Mouse (Mus musculus): ENCODE measurements at regions not wholly inside any gene's neighbourhood (a gene's known extent, or its start where the extent isn't known, plus 50 kb on each side); places are given as distances from the start of the nearest gene placed in this dataset.

DNA sequence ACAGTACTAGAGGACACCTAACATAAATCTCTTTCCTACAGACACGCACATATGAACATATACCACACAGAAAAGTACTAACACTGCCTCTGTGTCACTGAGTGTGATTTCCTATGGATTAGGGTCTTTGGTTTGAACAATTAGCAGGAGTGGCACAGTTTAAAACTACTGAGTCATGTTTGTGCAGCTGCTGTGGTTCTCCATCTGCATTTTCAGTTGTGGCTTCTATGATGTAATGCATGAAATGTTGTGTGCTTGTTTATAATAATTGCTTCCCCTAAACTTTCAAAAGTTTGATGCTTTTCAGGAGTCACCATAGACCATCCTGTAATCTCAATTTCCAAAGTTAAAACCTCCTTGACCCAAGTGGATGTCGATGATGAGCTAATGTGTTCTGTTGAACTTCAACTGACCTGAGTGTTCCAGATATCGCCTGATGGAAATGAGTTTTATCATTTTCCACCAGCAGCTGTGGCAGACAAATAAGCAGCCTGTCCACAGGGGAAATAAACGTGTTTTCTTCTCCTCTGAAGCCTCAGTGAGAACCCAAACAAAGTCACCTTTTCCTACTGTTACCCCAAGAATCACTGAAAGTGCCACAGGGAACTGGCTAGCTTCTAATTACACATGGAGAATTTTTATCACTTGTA, 239.0 kb upstream of the Tbl1xr1 start:
- TF ChIP-seq CTCF (IDR thresholded peaks at IDR 0.05; ENCODE audit: low read depth, low read length), result no peak
- TF ChIP-seq POLR2A (IDR thresholded peaks at IDR 0.05; ENCODE audit: borderline replicate concordance, low read depth, low read length), result no peak
